Mouse (Mus musculus) embryo, embryonic 9.5 days (tissue): ENCODE measurements around the gene Lrfn2.

Experiments
- DNase-seq: peaks from one replicate; pipeline ENCODE4 v3.0.0-alpha.2; 2017; ENCODE audit errors: extremely low spot score

Gene Lrfn2

DNA sequence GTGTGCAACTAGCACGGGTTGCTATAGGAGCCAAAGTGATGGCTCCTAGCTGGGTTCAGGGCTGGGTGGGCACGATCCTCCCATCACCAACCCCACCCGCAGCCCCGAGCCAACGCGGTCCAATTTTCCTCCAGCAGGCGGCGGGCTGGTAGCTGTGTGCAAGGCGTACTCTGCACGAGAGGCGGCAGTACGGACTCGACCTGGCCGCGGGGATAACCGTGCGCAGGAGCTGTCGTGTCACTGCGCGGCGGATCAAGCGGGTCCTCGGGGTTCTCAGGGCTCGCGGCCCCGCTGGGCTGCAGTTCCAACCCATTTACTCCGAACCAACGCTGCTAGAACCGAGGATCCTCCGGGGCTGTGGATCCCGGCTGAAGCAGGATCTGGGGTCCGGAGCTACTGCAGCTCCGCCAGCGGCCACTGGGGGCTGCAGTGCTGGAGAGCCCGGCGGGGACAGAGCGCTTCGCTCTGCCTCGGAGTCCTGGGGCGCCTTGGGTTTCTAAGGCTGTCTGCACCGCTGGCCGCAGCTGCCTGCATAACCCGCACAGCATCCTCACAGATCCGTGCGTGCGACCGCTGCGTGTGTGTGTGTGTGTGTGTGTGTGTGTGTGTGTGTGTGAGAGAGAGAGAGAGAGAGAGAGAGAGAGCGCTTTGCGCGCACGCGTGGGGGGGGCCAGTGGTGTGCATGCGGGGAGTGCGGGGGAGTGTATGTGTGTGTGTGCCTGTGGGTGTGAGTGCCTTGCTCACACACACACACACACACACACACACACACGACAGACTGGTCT, at the start of gene Lrfn2:
Gene Lrfn2, plus strand, starts transcription at position 759 of the 785 bp plus-strand sequence.
- peak; percentile 88 for DNase-seq

DNA sequence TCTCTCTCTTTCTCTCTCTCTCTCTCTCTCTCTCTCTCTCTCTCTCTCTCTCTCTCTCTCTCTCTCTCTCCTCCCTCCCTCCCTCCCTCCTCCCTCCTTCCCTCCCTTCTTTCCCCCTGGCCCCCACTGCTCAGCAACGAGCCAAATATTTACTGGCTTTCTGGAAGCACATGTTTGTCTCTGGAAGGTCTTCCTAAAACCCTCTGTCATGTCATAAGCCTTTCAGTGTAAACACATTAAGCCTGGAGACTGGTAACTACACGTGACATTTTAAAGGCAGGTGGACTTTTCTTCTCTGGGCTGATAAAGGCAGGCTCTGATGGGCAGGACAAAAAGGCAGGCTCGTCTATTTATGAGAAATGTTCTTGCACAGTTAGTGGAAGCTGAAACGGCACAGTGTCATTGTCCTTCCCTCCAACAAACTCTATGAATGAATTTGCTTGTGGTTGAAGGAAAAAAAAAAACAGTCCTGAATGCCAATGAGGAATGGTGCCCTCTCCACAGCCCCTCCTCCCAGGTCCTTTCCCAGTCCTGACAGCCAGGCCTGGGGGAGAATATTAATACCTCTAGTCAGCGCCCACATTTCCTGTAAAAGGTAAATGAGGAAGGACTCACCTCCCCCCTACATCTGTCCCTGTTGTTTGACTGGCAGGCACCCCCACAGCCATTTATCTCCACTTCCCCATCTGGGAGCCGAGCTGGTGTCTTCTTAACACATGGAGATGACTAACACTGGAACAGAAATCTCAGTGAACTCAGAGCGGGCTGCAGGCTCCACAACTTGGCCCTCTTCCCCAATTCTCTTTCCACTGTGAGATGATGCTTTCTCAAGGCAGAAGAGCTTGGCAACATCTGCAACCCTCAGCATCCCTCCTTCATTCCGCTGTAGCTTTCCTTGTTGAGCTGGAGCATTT, 44.5 kb upstream of the Lrfn2 start:
- DNase-seq, result no peak

- DNase-seq, result no peak
Observed at GRCm38 (mm10) chr17:48905286-48906040, 26.7 kb upstream of the Lrfn2 start.

GRCm38 (mm10) chr17:48913437-48913836, 18.7 kb upstream of the Lrfn2 start:
- DNase-seq, result no peak

- DNase-seq, result peak; percentile 47
Observed at GRCm38 (mm10) chr17:48917411-48917810, 14.8 kb upstream of the Lrfn2 start.

DNA sequence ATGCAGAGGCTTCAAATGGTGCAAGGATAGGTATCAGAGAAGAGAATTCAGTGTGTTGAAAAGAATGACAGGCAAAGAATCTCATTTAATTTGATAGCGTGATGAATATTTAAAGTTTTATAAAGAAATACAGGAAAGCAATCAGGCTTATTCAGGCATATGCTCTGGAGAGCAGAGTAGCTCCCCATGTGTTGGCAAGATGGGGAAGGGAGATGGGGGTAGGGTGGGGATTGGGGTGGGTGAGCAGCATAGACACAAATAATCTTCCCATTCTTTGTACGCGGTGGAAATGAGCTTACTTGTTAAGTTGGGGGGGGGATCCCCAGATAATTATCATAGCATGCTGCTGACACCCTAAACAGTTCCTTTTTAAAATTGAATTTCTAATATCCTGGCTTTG, 13.7 kb upstream of the Lrfn2 start:
- no peak for DNase-seq

- DNase-seq, result no peak
Observed at GRCm38 (mm10) chr17:48922905-48923304, 9.3 kb upstream of the Lrfn2 start.

GRCm38 (mm10) chr17:48925426-48925825, 6.8 kb upstream of the Lrfn2 start:
- DNase-seq, result no peak

- DNase-seq, result peak; percentile 4
Observed at GRCm38 (mm10) chr17:48930994-48931393, 1.2 kb upstream of the Lrfn2 start.

DNA sequence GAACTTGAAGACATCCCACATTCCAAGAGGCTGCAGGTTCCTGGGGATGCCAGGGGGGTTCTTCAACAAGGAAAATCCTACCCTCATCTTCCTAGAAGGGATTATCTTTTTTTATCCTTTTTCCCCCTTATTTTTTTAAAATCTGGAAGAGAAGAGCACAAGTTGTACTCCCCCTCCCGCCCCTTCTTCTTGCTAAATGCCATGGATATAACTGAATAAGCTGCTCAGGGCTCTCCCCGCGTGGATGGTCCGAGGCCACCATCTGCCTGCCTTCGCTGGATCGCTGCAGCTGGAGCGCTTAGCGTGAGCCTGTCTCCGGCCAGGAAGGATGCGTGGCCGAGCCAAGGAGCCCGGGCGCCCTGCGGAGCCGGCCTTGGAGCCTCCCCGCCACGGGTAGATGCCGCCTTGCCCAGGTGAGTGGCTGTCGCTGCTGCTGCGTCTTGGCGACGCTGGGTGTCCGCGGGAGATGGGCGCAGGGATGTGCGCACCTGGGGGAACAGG, 277 bp downstream of the Lrfn2 start:
- peak; percentile 39 for DNase-seq

DNA sequence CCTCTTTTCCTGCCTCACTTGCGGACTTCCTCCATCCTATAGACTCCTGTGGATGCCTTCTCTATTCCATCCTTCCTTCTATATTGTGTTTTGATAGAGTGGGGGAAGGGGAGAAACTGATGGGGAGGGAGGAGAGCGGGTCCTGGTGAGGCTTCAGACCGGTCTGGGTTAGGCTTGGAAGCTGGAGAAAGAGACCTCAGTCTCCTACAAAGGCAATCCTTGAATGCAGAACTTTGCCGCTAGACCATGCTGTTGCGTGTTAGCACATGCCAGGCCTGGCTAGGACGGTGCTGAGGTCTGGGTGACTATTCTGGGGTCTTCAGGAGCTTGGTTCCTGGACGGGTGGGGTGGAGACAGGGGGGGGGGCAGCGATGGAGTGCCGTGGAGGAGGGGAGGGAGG, 737 bp downstream of the Lrfn2 start:
- no peak for DNase-seq

- DNase-seq, result no peak
Observed at GRCm38 (mm10) chr17:48935201-48935600, 3.0 kb downstream of the Lrfn2 start.

DNA sequence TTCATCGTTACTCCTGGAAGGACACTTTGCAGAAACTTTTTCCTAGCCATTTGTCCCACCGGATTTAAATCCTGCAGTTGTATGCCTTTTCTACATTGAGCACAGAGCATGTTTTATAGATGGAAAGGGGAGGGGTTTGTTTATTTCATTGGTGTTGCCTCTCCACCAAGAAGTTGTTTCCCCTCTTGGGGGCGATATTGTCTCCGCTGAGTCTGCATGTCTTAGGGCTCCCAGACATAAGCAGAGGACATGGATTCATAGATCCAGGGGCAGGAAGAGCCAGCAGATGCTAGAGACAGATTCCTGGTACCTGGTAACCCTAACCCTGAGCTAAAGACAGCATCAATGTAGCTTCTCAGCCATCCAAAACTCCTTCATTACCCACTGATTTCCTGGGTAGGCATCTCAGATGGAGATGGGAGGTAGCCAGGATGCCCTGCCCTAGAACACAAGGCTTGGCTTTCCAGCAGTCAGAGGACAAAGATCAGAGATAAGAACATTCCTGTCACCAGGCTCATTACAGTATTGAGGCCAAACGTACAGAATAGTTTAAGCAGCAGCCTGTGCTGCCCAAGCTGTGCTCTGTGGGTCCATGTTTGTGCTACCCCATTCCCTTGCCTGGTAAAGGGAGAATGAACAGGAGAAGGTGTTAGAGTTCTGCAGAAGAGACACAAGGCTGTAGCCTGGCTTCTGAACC, 4.4 kb downstream of the Lrfn2 start:
- peak; percentile 31 for DNase-seq

- DNase-seq, result no peak
Observed at GRCm38 (mm10) chr17:48938711-48939220, 6.6 kb downstream of the Lrfn2 start.

GRCm38 (mm10) chr17:48946315-48946714, 14.1 kb downstream of the Lrfn2 start:
- DNase-seq, result no peak

DNA sequence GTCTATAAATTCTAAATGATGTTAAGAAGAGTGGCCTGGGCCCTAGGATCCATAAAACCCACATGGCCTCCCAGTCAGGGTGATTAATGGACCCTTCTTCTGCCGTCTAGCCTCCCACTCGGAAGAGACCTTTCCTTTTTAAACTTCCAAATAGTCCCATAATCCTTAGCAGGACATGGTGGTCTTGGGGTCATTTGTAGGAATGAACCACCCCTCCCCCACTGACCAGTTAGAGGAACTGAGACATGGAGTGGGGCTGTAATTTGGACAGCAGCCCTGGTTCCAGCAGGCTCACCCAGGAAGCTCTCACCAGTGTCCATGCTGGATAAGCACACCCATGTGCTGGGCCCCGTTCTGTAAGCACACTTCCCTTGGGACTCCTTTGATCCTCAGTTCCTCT, 14.6 kb downstream of the Lrfn2 start:
- DNase-seq, result peak; percentile 10

GRCm38 (mm10) chr17:48951250-48951649, 19.1 kb downstream of the Lrfn2 start:
- no peak for DNase-seq

- DNase-seq, result no peak
Observed at GRCm38 (mm10) chr17:48956033-48956631, 24.0 kb downstream of the Lrfn2 start.

DNA sequence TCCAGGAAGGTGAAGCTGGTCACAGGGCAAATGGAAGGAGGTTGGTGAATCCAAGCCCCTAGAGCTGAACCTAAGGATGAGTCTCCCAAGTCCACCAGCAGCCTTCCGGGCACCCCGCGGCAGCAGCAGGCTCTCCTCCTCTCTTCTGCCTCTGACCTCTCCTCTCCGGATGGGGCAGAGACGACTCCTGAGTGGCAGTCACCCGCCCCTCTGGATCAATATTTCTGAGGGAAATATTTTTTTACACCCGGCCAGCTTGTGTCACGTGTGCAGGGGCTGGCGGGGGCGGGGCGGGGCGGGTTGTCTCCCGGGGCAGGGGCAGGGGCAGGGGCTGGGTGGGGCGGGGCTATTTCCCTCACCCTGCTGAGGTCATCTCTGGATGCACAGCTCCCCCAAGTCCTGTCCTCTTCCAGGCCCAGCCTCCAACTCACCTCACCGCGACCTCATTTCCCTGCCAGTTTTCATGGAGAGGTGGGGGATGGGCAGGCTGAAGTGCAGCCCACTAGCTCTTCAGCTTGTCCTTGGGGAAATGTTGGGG, 28.1 kb downstream of the Lrfn2 start:
- DNase-seq, result peak; percentile 80

DNA sequence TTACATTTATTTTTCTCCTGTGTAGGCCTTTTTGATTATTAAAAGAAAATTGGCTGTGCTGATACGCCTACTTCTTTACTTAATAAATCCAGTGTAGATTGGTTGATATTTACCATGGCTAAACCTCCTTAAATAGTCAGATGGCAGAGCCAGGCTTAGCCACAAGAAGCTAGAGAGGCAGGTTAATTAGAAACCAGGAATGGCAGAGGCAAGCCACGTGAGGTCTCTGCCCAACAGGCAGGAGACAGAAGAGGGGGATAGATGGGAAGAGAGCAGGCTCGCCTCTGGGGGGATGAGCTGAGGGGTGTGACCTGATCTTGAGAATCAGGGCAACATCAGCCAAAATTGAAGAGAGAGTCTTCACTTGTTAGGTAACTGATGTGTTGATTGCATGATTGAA, 30.5 kb downstream of the Lrfn2 start:
- DNase-seq, result no peak
